Mouse (Mus musculus) large intestine, adult 2 months (tissue): ENCODE measurements around the gene Foxp2. TPM values are rescaled to one million over a fixed set of nuclear protein-coding genes. Genes with fewer than 3 reads are reported as not detected.

Experiments used
- DNase-seq: peaks from one replicate; pipeline ENCODE4 v3.0.0-alpha.2; 2012; ENCODE audit warnings: low read depth, low spot score
- WGBS: fragments of 180-500 bp; shearing (Covaris S2); methylation state at CpG from one replicate; pipeline ENCODE4 v1.1.7; 2018; 5-methylcytosine and 5-hydroxymethylcytosine counted together
- polyA plus RNA-seq: library from polyadenylated mRNA; depleted of rRNA; stranded (reverse); fragments of >200 nt; gene quantifications from 2 replicates; pipeline ENCODE4 v1.2.3, GENCODE M21; 2012; rRNA removed

The Foxp2 gene
- 2.4 and 3.0 TPM in 2 replicates for polyA plus RNA-seq

DNA sequence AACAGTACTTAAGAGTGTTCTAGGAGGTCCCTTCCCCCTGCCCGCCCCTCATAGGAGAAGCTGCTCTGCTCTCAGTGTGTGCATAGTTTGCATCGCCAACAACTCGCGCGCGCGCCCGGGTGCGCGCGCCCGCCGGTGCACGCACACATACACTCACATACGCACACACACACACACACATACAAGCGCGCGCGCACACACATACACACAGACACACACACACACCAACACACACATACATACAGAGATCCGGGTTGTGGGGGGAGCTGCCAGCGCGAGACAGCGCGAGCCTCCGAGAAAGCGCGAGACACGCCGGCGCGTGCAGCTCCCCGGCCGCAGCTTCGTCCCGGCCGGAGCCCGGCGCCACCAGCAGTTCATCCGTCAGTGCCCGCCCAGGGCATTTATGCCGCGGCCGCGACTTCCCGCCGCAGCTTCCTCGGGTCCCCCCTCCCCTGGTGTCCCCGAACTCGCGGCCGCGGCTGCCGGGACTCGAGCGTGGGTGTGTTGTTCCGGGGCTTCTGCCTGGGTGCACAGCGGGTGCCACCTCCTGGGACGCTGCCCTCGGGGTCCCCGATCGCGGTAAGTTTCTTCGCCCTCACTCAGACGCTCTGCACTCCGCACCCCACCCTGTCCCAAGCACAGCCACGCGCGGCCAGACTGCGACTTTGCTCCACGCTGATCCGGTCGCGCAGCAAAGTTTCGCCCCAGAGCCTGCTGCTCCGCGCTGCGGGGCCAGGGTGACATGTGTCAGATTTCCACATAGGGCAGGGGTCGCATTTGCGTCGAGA is at the start of gene Foxp2:
TSS of gene Foxp2 (plus strand) at position 167 of the 788 bp plus-strand sequence.
- no peak for DNase-seq
- WGBS, result under 1% methylated on average over 80 of the region's 80 CpGs

- no peak for DNase-seq
Observed at GRCm38 (mm10) chr6:14885199-14885598, 15.9 kb upstream of the Foxp2 start.

DNA sequence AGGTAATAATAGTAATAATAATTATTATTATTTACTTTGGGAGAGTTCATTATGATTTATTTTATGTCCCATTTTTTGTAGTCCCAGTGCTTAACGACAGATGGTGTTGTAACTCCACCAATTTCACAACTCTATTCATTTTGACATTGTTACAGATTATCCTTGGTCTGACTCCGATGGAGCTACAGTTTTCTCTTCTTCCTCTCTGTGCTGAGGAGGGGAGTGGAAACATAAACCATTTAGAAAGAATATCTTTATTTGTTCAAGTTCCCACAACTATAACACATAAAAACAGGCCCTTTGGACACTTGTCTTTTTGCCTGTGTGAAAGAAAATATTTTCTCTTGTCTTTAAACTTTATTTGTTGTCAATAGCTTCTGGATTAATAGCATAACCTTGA is 4.1 kb upstream of the Foxp2 start:
- no peak for DNase-seq
- 6% methylated on average over 2 of the region's 2 CpGs for WGBS

DNA sequence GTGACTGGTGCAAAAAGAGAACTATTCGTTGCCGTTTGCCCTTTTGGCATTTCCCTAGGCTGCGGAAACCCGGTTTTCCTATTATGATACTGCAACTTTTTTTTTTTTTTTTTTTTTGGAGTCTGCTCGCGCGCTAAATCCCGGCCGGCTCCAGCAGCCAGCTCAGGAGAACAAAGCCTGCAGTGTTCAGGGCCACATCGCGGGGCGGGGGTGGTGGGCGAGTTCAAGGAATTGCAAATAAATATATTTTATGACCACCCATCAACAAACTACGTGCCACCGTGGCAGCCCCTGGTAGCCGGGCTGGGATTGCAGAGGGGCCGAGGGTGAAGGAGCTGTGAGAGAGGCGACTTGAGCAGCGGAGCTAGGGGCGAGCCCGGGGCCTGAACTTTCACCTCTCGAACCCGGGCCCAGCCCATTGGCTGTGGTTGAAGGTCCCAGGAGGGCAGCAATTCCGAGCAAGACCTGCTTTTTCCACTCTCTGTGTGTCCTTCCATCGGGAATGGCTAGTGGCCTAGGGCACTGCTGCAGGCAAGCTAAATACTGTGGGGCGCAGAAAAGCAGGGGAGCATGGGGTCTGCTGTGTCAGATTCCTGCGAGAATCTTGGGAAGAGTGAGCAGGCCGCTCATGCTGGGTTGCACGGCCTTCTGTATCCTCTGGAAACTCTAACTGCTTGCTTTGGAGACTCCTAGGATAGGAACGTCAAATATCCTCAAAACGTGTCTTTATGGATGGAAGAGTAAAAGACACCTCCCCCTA is 2.9 kb upstream of the Foxp2 start:
- no peak for DNase-seq
- WGBS, result 20% methylated on average over 31 of the region's 31 CpGs

- no peak for DNase-seq
- WGBS, result 30% methylated on average over 19 of the region's 19 CpGs
Observed at GRCm38 (mm10) chr6:14899021-14899610, 2.0 kb upstream of the Foxp2 start.

DNA sequence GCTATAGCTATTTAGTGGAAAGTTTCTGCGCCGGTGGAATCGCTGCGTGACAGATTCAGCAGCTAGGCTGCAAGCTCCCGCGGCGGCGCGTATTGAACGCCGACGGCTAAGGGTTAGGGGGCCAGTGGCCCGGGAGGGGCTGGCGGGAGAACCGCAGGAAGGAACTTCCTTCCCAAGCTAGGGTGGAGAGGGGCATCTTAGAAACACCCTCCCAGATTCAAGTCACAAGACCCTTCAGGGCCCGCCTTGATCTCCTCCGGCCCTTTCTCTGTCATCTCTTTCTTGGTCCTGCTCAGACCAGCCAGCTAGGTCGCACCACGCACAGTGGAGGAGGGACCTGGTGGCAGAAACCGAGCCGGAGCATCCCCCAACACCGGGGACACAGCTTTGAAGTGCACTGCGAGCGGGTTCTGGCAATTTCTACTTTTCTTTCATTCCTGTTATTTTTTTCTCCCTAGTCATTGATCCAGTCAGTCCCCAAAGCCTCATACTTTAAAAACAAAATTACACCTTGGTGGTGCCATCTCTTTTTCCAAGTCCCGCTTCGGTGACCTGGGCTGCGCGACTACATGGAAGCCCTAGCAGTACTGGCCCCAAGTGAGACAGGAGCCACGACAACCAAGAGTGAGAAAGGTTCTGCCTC is 1.1 kb upstream of the Foxp2 start:
- 2% methylated on average over 29 of the region's 29 CpGs for WGBS
- DNase-seq, result no peak

GRCm38 (mm10) chr6:14900579-14901021 is 549 bp upstream of the Foxp2 start:
- under 1% methylated on average over 20 of the region's 20 CpGs for WGBS
- DNase-seq, result no peak

DNA sequence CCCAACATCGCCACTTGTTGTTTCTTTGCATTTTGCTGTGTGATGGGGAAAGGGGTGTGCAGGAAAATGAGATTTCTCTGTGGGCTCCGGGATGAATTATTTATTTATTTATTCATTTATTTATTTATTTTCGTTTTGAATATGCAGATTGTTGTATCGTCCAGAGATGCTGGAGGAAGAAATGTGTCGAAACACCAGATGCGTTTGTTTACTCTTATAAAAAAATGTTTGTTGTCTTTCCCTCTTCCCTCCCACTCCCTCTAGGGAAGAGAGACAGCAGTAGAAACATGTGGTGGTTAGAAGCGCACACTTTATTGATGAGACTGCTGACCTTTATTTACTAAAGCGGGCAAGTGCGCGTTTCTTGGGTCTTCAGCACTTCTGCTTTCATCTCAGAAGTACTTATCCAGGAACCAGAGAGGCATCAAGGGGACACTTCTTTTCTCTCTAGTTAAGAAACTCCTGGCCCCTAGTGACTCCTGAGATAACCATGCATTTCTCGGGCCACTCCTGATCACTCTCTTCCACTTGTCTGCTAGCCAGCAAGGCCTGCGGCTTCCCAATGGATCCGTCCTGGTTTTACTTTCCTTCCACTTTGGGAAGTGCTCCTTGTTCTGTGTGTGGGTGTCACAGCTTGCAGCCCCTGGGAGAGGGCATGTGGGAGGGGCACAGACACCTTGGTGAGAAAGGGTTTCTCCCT is 972 bp downstream of the Foxp2 start:
- no peak for DNase-seq
- 10% methylated on average over 13 of the region's 13 CpGs for WGBS

GRCm38 (mm10) chr6:14903271-14903965 is 2.3 kb downstream of the Foxp2 start:
- DNase-seq, result no peak
- 27% methylated on average over 5 of the region's 5 CpGs for WGBS

DNA sequence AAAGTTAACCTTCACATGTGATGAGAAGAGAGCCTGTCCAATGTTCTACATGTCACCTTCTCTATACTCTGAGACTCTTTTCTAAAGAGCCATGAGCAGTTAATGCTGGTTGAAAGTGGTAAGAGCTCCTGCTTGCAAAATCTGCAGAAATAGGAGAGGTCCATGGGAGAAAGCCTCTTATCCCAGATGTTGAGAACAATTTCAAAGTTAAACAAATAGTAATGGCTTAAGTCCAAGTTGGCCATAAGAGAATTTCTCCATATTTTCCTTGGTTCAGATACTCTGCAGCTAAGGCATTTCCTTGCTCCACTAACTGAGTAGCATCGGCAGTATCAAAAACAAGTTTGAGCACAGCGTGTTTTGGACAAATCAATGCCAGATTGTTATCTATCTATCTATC is 13.9 kb downstream of the Foxp2 start:
- 86% methylated on average over 2 of the region's 2 CpGs for WGBS
- DNase-seq, result no peak

GRCm38 (mm10) chr6:14922704-14923103 is 21.6 kb downstream of the Foxp2 start:
- DNase-seq, result no peak

- 76% methylated on average over 4 of the region's 4 CpGs for WGBS
- no peak for DNase-seq
Observed at GRCm38 (mm10) chr6:14924976-14925489, 23.9 kb downstream of the Foxp2 start.

- WGBS, result 81% methylated on average over 6 of the region's 6 CpGs
Observed at GRCm38 (mm10) chr6:14951060-14951459, 49.9 kb downstream of the Foxp2 start.

DNA sequence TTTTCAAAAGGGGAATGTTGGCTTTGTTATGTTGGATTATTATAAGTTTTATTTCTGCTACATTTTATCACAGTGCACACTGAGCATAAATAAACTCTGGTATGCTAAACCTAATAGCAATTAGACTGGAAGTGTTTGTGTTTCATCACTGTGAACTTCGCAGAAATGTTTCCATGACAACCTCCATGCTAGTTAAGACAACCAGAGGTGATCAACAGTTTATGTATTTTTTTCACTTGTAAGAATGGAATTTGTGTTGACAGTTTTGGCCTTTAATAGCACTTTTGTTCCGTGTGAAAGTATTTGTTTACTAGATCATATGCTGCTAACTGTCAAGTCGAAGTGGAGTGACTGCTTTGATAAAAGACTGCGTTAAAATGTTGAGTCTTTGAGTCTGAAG is 51.6 kb downstream of the Foxp2 start:
- WGBS, result 57% methylated on average over 4 of the region's 4 CpGs
- no peak for DNase-seq

More at GRCm38 (mm10) chr6:14951060-14951459, 49.9 kb downstream of the Foxp2 start:
- no peak for DNase-seq

GRCm38 (mm10) chr6:14977042-14977441 is 75.9 kb downstream of the Foxp2 start:
- WGBS, result 52% methylated on average over 3 of the region's 3 CpGs

GRCm38 (mm10) chr6:14978201-14978600 is 77.1 kb downstream of the Foxp2 start:
- no peak for DNase-seq
- 78% methylated on average over 5 of the region's 5 CpGs for WGBS

More at GRCm38 (mm10) chr6:14977042-14977441, 75.9 kb downstream of the Foxp2 start:
- DNase-seq, result no peak

GRCm38 (mm10) chr6:15008113-15008512 is 107.0 kb downstream of the Foxp2 start:
- WGBS, result 80% methylated on average over 1 of the region's 1 CpGs
- DNase-seq, result no peak

- no peak for DNase-seq
- WGBS, result 79% methylated on average over 3 of the region's 3 CpGs
Observed at GRCm38 (mm10) chr6:15028488-15028887, 127.3 kb downstream of the Foxp2 start.
